Mouse (Mus musculus) C2C12 (cell line): Measurements from ENCODE around the gene Taok2. TPM values are rescaled to one million over a fixed set of nuclear protein-coding genes. Genes with fewer than 3 reads are reported as not detected.

ENCODE experiments used
- polyA plus RNA-seq: library from polyadenylated mRNA; unstranded; fragments of >200 nt; fragmentation: generic; extraction: Trizol; gene quantifications from one replicate; pipeline ENCODE4 v1.2.1, GENCODE M21; 2012; ENCODE audit warnings: missing spikeins

The Taok2 gene
- polyA plus RNA-seq, 1 experiment: 27.9 TPM

Other genes with a start within 250 kb of the Taok2 start
- gene Sgf29, start 235.4 kb downstream of the Taok2 start, polyA plus RNA-seq: 39.3 TPM
- gene Sult1a1, start 208.3 kb downstream of the Taok2 start, polyA plus RNA-seq: 0.07 TPM
- 116 TPM for gene Bola2, start 189.3 kb downstream of the Taok2 start, polyA plus RNA-seq
- 5.4 TPM for gene Slx1b, start 188.9 kb downstream of the Taok2 start, polyA plus RNA-seq
- gene Coro1a, start 176.9 kb downstream of the Taok2 start, polyA plus RNA-seq: 1.9 TPM
- gene Mapk3, start 125.1 kb downstream of the Taok2 start, polyA plus RNA-seq: 168 TPM
- 1.7 TPM for gene Gdpd3, start 118.4 kb downstream of the Taok2 start, polyA plus RNA-seq
- gene Ypel3, start 107.7 kb downstream of the Taok2 start, polyA plus RNA-seq: 16.6 TPM
- 0.01 TPM for gene Tbx6, start 103.2 kb downstream of the Taok2 start, polyA plus RNA-seq
- 189 TPM for gene Ppp4c, start 92.2 kb downstream of the Taok2 start, polyA plus RNA-seq
- gene Fam57b, start 87.0 kb downstream of the Taok2 start, polyA plus RNA-seq: 0.08 TPM
- not detected for gene 4930451I11Rik, start 53.1 kb downstream of the Taok2 start, polyA plus RNA-seq
- not detected for gene Doc2a, start 37.3 kb downstream of the Taok2 start, polyA plus RNA-seq
- gene Hirip3, start 22.7 kb downstream of the Taok2 start, polyA plus RNA-seq: 53.9 TPM
- 105 TPM for gene Ino80e, start 22.3 kb downstream of the Taok2 start, polyA plus RNA-seq
- gene Tmem219, start 38.2 kb upstream of the Taok2 start, polyA plus RNA-seq: 26.7 TPM
- 18.3 TPM for gene Kctd13, start 44.2 kb upstream of the Taok2 start, polyA plus RNA-seq
- gene Asphd1, start 64.9 kb upstream of the Taok2 start, polyA plus RNA-seq: 0.07 TPM
- 0.11 TPM for gene Sez6l2, start 65.9 kb upstream of the Taok2 start, polyA plus RNA-seq
- 115 TPM for gene Cdipt, start 91.2 kb upstream of the Taok2 start, polyA plus RNA-seq
- 0.06 TPM for gene Cdiptos, start 91.4 kb upstream of the Taok2 start, polyA plus RNA-seq
- 32.7 TPM for gene Mvp, start 129.9 kb upstream of the Taok2 start, polyA plus RNA-seq
- gene Pagr1b, start 131.8 kb upstream of the Taok2 start, polyA plus RNA-seq: 1.2 TPM
- 22.3 TPM for gene Pagr1a, start 132.6 kb upstream of the Taok2 start, polyA plus RNA-seq
- 39.7 TPM for gene Gm42742, start 136.4 kb upstream of the Taok2 start, polyA plus RNA-seq
- gene Prrt2, start 136.5 kb upstream of the Taok2 start, polyA plus RNA-seq: 0.02 TPM
- 141 TPM for gene Maz, start 142.3 kb upstream of the Taok2 start, polyA plus RNA-seq
- 75.4 TPM for gene Kif22, start 157.8 kb upstream of the Taok2 start, polyA plus RNA-seq
- gene Zg16, start 202.6 kb upstream of the Taok2 start, polyA plus RNA-seq: not detected
- gene AI467606, start 206.7 kb upstream of the Taok2 start, polyA plus RNA-seq: 34.0 TPM
- not detected for gene Qprt, start 237.5 kb upstream of the Taok2 start, polyA plus RNA-seq